ENCODE assay signal across 8 mouse cellular contexts in genomic region chr8:84415378-84415898, GRCm38 (mm10). TPM values are rescaled to one million over a fixed set of nuclear protein-coding genes. Genes with fewer than 3 reads are reported as not detected.
DNase-seq lines count a peak whose midpoint lies in the region; ATAC-seq lines count a peak whose summit lies in the region.

No protein-coding gene starts in this region.

- H3K36me3 ChIP-seq in embryonic facial prominence, embryonic 13.5 days = no peaks in the 10 kb centered on the region
- H3K36me3 ChIP-seq in hindbrain, embryonic 14.5 days (replicated peaks; ENCODE audit: control insufficient read depth, insufficient read depth) = peaks cover 3% of the 10 kb centered on the region
- no peaks in the 10 kb centered on the region for H3K36me3 ChIP-seq in liver, embryonic 16.5 days (ENCODE audit: control insufficient read depth, insufficient read depth)
- H3K36me3 ChIP-seq in stomach, embryonic 14.5 days (ENCODE audit: control insufficient read depth, insufficient read depth, low read length) = no peaks in the 10 kb centered on the region

- peak overlapping the region; percentile 65 for H3K9ac ChIP-seq in embryonic facial prominence, embryonic 13.5 days
- H3K9ac ChIP-seq in hindbrain, embryonic 14.5 days = peak overlapping the region; percentile 92
- H3K9ac ChIP-seq in liver, embryonic 16.5 days (ENCODE audit: low read depth, low read length) = no peak overlapping the region
- peak overlapping the region; percentile 28; the same call in 1 of the 2 replicates for H3K9ac ChIP-seq in stomach, embryonic 14.5 days (replicated peaks; ENCODE audit: low read depth, low read length)

- peak overlapping the region; percentile 98 for H3K4me2 ChIP-seq in embryonic facial prominence, embryonic 13.5 days
- H3K4me2 ChIP-seq in hindbrain, embryonic 14.5 days (replicated peaks) = peak overlapping the region; percentile 84
- H3K4me2 ChIP-seq in liver, embryonic 16.5 days (ENCODE audit: low read depth, low read length) = peak overlapping the region; percentile 58
- peak overlapping the region; percentile 99 for H3K4me2 ChIP-seq in stomach, embryonic 14.5 days (replicated peaks; ENCODE audit: low read depth, low read length)

- H3K9me3 ChIP-seq in embryonic facial prominence, embryonic 13.5 days = no peaks in the 10 kb centered on the region; the same call in 1 of the 2 replicates
- no peaks in the 10 kb centered on the region for H3K9me3 ChIP-seq in hindbrain, embryonic 14.5 days (ENCODE audit: control insufficient read depth, low read length)
- H3K9me3 ChIP-seq in liver, embryonic 16.5 days (replicated peaks; ENCODE audit: control insufficient read depth, low read length) = no peaks in the 10 kb centered on the region
- H3K9me3 ChIP-seq in stomach, embryonic 14.5 days (ENCODE audit: control insufficient read depth, low read depth, low read length) = no peaks in the 10 kb centered on the region

- H3K4me3 ChIP-seq in embryonic facial prominence, embryonic 13.5 days = peak overlapping the region; percentile 55
- H3K4me3 ChIP-seq in hindbrain, embryonic 14.5 days (replicated peaks; ENCODE audit: low read length) = peak overlapping the region; percentile 86
- peak overlapping the region; percentile 44 for H3K4me3 ChIP-seq in liver, embryonic 16.5 days (ENCODE audit: low read depth, low read length)
- H3K4me3 ChIP-seq in stomach, embryonic 14.5 days (ENCODE audit: low read depth, low read length) = peak overlapping the region; percentile 43

- peak; percentile 26 for DNase-seq in kidney, adult 18-20 months
- DNase-seq in kidney, adult 11 months = no peak
- DNase-seq in adrenal gland, postnatal 10 days = peak; percentile 42
- DNase-seq in hindbrain, embryonic 14.5 days (ENCODE audit: low spot score) = peak; percentile 51

- H3K4me1 ChIP-seq in embryonic facial prominence, embryonic 13.5 days = peaks cover 16% of the 10 kb centered on the region
- H3K4me1 ChIP-seq in hindbrain, embryonic 14.5 days (replicated peaks; ENCODE audit: control insufficient read depth, insufficient read depth, low read length) = peaks cover 30% of the 10 kb centered on the region
- H3K4me1 ChIP-seq in liver, embryonic 16.5 days (ENCODE audit: control insufficient read depth, low read depth, low read length) = no peaks in the 10 kb centered on the region; the same call in 1 of the 2 replicates
- H3K4me1 ChIP-seq in stomach, embryonic 14.5 days (ENCODE audit: control insufficient read depth, insufficient read depth, low read length) = no peaks in the 10 kb centered on the region

- H3K27me3 ChIP-seq in embryonic facial prominence, embryonic 13.5 days = peaks cover 82% of the 10 kb centered on the region
- no peaks in the 10 kb centered on the region for H3K27me3 ChIP-seq in hindbrain, embryonic 14.5 days (ENCODE audit: control insufficient read depth, insufficient read depth, low read length)
- peaks cover 56% of the 10 kb centered on the region for H3K27me3 ChIP-seq in liver, embryonic 16.5 days (ENCODE audit: control insufficient read depth, insufficient read depth, low read depth, low read length)
- H3K27me3 ChIP-seq in stomach, embryonic 14.5 days (ENCODE audit: control insufficient read depth, insufficient read depth, low read length) = peaks cover 25% of the 10 kb centered on the region

- ATAC-seq in embryonic facial prominence, embryonic 13.5 days (ENCODE audit: insufficient number of reproducible peaks, insufficient read depth, low FRiP score, low TSS enrichment, low read depth) = no peak
- ATAC-seq in hindbrain, embryonic 14.5 days (ENCODE audit: low FRiP score) = peak; percentile 61
- no peak for ATAC-seq in liver, embryonic 16.5 days (ENCODE audit: low read depth)
- peak; percentile 34; the same call in 1 of the 2 replicates for ATAC-seq in stomach, embryonic 14.5 days (ENCODE audit: insufficient number of reproducible peaks, insufficient read depth, low FRiP score, low read depth)
- ATAC-seq in activated CD4-positive, CD25-positive, alpha-beta regulatory T cell, adult 4 months = no peak

- under 1% methylated on average over 58 of the region's 64 CpGs for WGBS in embryonic facial prominence, embryonic 13.5 days
- WGBS in hindbrain, embryonic 14.5 days = under 1% methylated on average over 33 of the region's 64 CpGs
- WGBS in liver, embryonic 16.5 days (ENCODE audit: insufficient replicate concordance) = under 1% methylated on average over 35 of the region's 64 CpGs
- under 1% methylated on average over 30 of the region's 64 CpGs for WGBS in stomach, embryonic 14.5 days

- H3K27ac ChIP-seq in embryonic facial prominence, embryonic 13.5 days = no peak overlapping the region
- peak overlapping the region; percentile 93 for H3K27ac ChIP-seq in hindbrain, embryonic 14.5 days
- no peak overlapping the region for H3K27ac ChIP-seq in liver, embryonic 16.5 days (ENCODE audit: low read length)
- H3K27ac ChIP-seq in stomach, embryonic 14.5 days (ENCODE audit: low read length) = no peak overlapping the region

RNA-seq across cellular contexts. Expression of gene Cacna1a, which starts 27.2 kb away (rescaled TPM):
- total RNA-seq in adrenal gland, postnatal 10 days (2021) = 1 to 10 TPM; 5.3 to 9.5 TPM
- polyA plus RNA-seq in embryonic facial prominence, embryonic 13.5 days (2015; fragmentation: Nextera tagmentation; extraction: Ambion mirVana) = 10.9 and 12.2 TPM in 2 replicates
- polyA plus RNA-seq in hindbrain, embryonic 14.5 days (2014; fragmentation: Nextera tagmentation; extraction: Ambion mirVana) = 14.1 and 18.5 TPM in 2 replicates
- 0.16 and 0.32 TPM in 2 replicates for polyA plus RNA-seq in liver, embryonic 16.5 days (2015; fragmentation: Nextera tagmentation; extraction: Ambion mirVana)
- 6.2 and 6.7 TPM in 2 replicates for polyA plus RNA-seq in stomach, embryonic 14.5 days (2014; fragmentation: Nextera tagmentation; extraction: Ambion mirVana)
- 10 to 100 TPM in 1 of 2 experiments, 1 to 10 TPM in 1; 5.8 to 10.5 TPM for polyA plus RNA-seq in activated CD4-positive, CD25-positive, alpha-beta regulatory T cell, adult 4 months (2017; shearing (Covaris generic))

Comparison
In these comparisons a context has a peak if more than half of its experiments do, and no peak if none do; other contexts are left out.
1. ATAC-seq: peak in hindbrain, embryonic 14.5 days (single experiment) and stomach, embryonic 14.5 days (single experiment); none in embryonic facial prominence, embryonic 13.5 days (single experiment), liver, embryonic 16.5 days (single experiment) and activated CD4-positive, CD25-positive, alpha-beta regulatory T cell, adult 4 months (single experiment).
2. Peak in every context shown above with its lines, with median percentiles within 50 percentile points of each other: H3K4me2 ChIP-seq and H3K4me3 ChIP-seq.